In genomic region chr13:97546936-97547335, GRCm38 (mm10) we compare ENCODE assay signal across 11 mouse cellular contexts.
DNase-seq lines count a peak whose midpoint lies in the region; ATAC-seq and TF ChIP-seq lines count a peak whose summit lies in the region.
"Had no signal": no experiment of that assay in that cellular context is flagged by ENCODE, and none has a peak within 500 bp of the region (broad histone marks: within the 10 kb centered on the region; RNA-seq: fewer than 3 reads in every experiment).

No protein-coding gene starts in this region.

- H3K9ac ChIP-seq in intestine, embryonic 16.5 days (ENCODE audit: low read depth, low read length): no peak overlapping the region
- no peak overlapping the region for H3K9ac ChIP-seq in intestine, embryonic 15.5 days
- no peak overlapping the region for H3K9ac ChIP-seq in midbrain, embryonic 14.5 days (replicated peaks; ENCODE audit: low read length)
- no peak overlapping the region for H3K9ac ChIP-seq in midbrain, postnatal 0 days (replicated peaks; ENCODE audit: low read length, poor library complexity, severe bottlenecking)
- no peak overlapping the region for H3K9ac ChIP-seq in intestine, postnatal 0 days (ENCODE audit: low read depth, low read length)

- H3K27me3 ChIP-seq in intestine, embryonic 16.5 days (replicated peaks; ENCODE audit: control insufficient read depth, insufficient read depth, low read length): no peaks in the 10 kb centered on the region
- no peaks in the 10 kb centered on the region for H3K27me3 ChIP-seq in intestine, embryonic 15.5 days (replicated peaks)
- H3K27me3 ChIP-seq in midbrain, embryonic 14.5 days (ENCODE audit: control insufficient read depth, insufficient read depth, low read length): no peaks in the 10 kb centered on the region
- H3K27me3 ChIP-seq in midbrain, postnatal 0 days (ENCODE audit: insufficient read depth, low read length): no peaks in the 10 kb centered on the region
- no peaks in the 10 kb centered on the region for H3K27me3 ChIP-seq in intestine, postnatal 0 days (replicated peaks; ENCODE audit: control insufficient read depth, insufficient read depth, low read length)

- H3K4me2 ChIP-seq in intestine, embryonic 16.5 days (ENCODE audit: low read depth, low read length): no peak overlapping the region
- no peak overlapping the region for H3K4me2 ChIP-seq in intestine, embryonic 15.5 days (replicated peaks)
- H3K4me2 ChIP-seq in midbrain, embryonic 14.5 days (ENCODE audit: low read length): no peak overlapping the region
- H3K4me2 ChIP-seq in midbrain, postnatal 0 days (ENCODE audit: low read depth, low read length, poor library complexity, severe bottlenecking): no peak overlapping the region
- no peak overlapping the region for H3K4me2 ChIP-seq in intestine, postnatal 0 days (replicated peaks; ENCODE audit: low read depth)

- no peak for DNase-seq in midbrain, embryonic 14.5 days
- DNase-seq in midbrain, postnatal 0 days (ENCODE audit: low spot score): no peak
- DNase-seq in testis, postnatal 14 days (ENCODE audit: low spot score): no peak
- DNase-seq in spleen, postnatal 4 days (ENCODE audit: low spot score in 2 of 2): no peak
- DNase-seq: gastrocnemius, postnatal 36 days; thymus, adult 2 months had no signal

- no peak overlapping the region for H3K27ac ChIP-seq in intestine, embryonic 16.5 days (ENCODE audit: low read length)
- no peak overlapping the region for H3K27ac ChIP-seq in intestine, embryonic 15.5 days
- 0 out of 2 replicates have a peak overlapping the region, but pooled peaks have one; percentile 37 for H3K27ac ChIP-seq in midbrain, embryonic 14.5 days (replicated peaks; ENCODE audit: low read depth, low read length)
- no peak overlapping the region for H3K27ac ChIP-seq in midbrain, postnatal 0 days (ENCODE audit: low read depth, low read length)
- H3K27ac ChIP-seq in intestine, postnatal 0 days (ENCODE audit: low read depth, low read length): no peak overlapping the region
- H3K27ac ChIP-seq: kidney, postnatal 0 days had no signal

- ATAC-seq in intestine, embryonic 16.5 days: peak; percentile 26; the same call in 1 of the 2 replicates
- ATAC-seq in intestine, embryonic 15.5 days: no peak
- ATAC-seq in midbrain, embryonic 14.5 days (ENCODE audit: low FRiP score, low TSS enrichment): no peak
- no peak for ATAC-seq in midbrain, postnatal 0 days (ENCODE audit: low FRiP score)
- ATAC-seq in intestine, postnatal 0 days: 0 out of 2 replicates have a peak, but pooled peaks have one; percentile 8

- H3K4me3 ChIP-seq in intestine, embryonic 16.5 days (ENCODE audit: low read length): no peak overlapping the region
- H3K4me3 ChIP-seq in intestine, embryonic 15.5 days (replicated peaks): no peak overlapping the region
- no peak overlapping the region for H3K4me3 ChIP-seq in midbrain, embryonic 14.5 days (replicated peaks; ENCODE audit: low read depth, low read length)
- H3K4me3 ChIP-seq in midbrain, postnatal 0 days (ENCODE audit: low read depth, low read length): no peak overlapping the region
- no peak overlapping the region for H3K4me3 ChIP-seq in intestine, postnatal 0 days (ENCODE audit: low read depth, low read length)
- H3K4me3 ChIP-seq: erythroblast, embryonic 14.5 days had no signal

- WGBS in intestine, embryonic 16.5 days: 58% methylated on average over 5 of the region's 5 CpGs
- 55% methylated on average over 5 of the region's 5 CpGs for WGBS in intestine, embryonic 15.5 days
- 57% methylated on average over 5 of the region's 5 CpGs for WGBS in midbrain, embryonic 14.5 days
- WGBS in midbrain, postnatal 0 days: 59% methylated on average over 5 of the region's 5 CpGs
- 26% methylated on average over 5 of the region's 5 CpGs for WGBS in intestine, postnatal 0 days

- H3K4me1 ChIP-seq in intestine, embryonic 16.5 days (ENCODE audit: control insufficient read depth, insufficient read depth, low read length): peaks cover 26% of the 10 kb centered on the region
- H3K4me1 ChIP-seq in intestine, embryonic 15.5 days (replicated peaks): peaks cover 32% of the 10 kb centered on the region
- H3K4me1 ChIP-seq in midbrain, embryonic 14.5 days (ENCODE audit: control insufficient read depth, insufficient read depth, low read length): peaks cover 8% of the 10 kb centered on the region; the same call in 1 of the 2 replicates
- H3K4me1 ChIP-seq in midbrain, postnatal 0 days (ENCODE audit: insufficient read depth, low read length): no peaks in the 10 kb centered on the region
- H3K4me1 ChIP-seq in intestine, postnatal 0 days (replicated peaks; ENCODE audit: control insufficient read depth, insufficient read depth, low read length): peaks cover 18% of the 10 kb centered on the region

- TF ChIP-seq CTCF in midbrain, postnatal 0 days (IDR thresholded peaks at IDR 0.05): no peak
- no peak for TF ChIP-seq CTCF in intestine, postnatal 0 days (IDR thresholded peaks at IDR 0.05; ENCODE audit: low read depth)

- H3K9me3 ChIP-seq in intestine, embryonic 16.5 days (ENCODE audit: control insufficient read depth, low read length): no peaks in the 10 kb centered on the region
- H3K9me3 ChIP-seq in intestine, embryonic 15.5 days: no peaks in the 10 kb centered on the region
- no peaks in the 10 kb centered on the region for H3K9me3 ChIP-seq in midbrain, embryonic 14.5 days (ENCODE audit: control insufficient read depth, low read length)
- no peaks in the 10 kb centered on the region for H3K9me3 ChIP-seq in midbrain, postnatal 0 days (ENCODE audit: low read length)
- no peaks in the 10 kb centered on the region for H3K9me3 ChIP-seq in intestine, postnatal 0 days (ENCODE audit: control insufficient read depth)

- H3K36me3 ChIP-seq in intestine, embryonic 16.5 days (ENCODE audit: control insufficient read depth, insufficient read depth, low read length): no peaks in the 10 kb centered on the region
- no peaks in the 10 kb centered on the region for H3K36me3 ChIP-seq in intestine, embryonic 15.5 days
- H3K36me3 ChIP-seq in midbrain, embryonic 14.5 days (ENCODE audit: control insufficient read depth, insufficient read depth, low read length): no peaks in the 10 kb centered on the region
- H3K36me3 ChIP-seq in midbrain, postnatal 0 days (ENCODE audit: insufficient read depth, low read length): no peaks in the 10 kb centered on the region
- H3K36me3 ChIP-seq in intestine, postnatal 0 days (ENCODE audit: control insufficient read depth, insufficient read depth): no peaks in the 10 kb centered on the region

Comparison
In these comparisons a context has a peak if more than half of its experiments do, and no peak if none do; other contexts are left out.
1. ATAC-seq: peak in intestine, embryonic 16.5 days (single experiment) and intestine, postnatal 0 days (single experiment); none in intestine, embryonic 15.5 days (single experiment), midbrain, embryonic 14.5 days (single experiment) and midbrain, postnatal 0 days (single experiment).